Mouse (Mus musculus): ENCODE results near the gene S100a5. TPM values are rescaled to one million over a fixed set of nuclear protein-coding genes. Genes with fewer than 3 reads are reported as not detected.

S100a5 gene
- polyA plus RNA-seq, 1 experiment from 2014 or later = not detected

GRCm38 (mm10) chr3:90659364-90660044 lies 51.2 kb downstream of the S100a5 start:
- Histone ChIP-seq H3K36me3 (no peaks in the 10 kb centered on the region), H3K27ac (no peak overlapping the region), H3K4me1 (no peaks in the 10 kb centered on the region), H3K9ac (no peak overlapping the region), H3K4me2 (no peak overlapping the region), H3K4me3 (no peak overlapping the region), H3K27me3 (replicated peaks) (no peaks in the 10 kb centered on the region), H3K9me3 (replicated peaks) (no peaks in the 10 kb centered on the region)
- ATAC-seq = no peak

Other genes with a start within 250 kb of the S100a5 start
- 3.7 and 4.1 TPM in 2 replicates for gene Slc27a3, start 218.6 kb upstream of the S100a5 start, polyA plus RNA-seq (2016; fragmentation: Nextera tagmentation; extraction: Ambion mirVana)
- 20.8 and 21.4 TPM in 2 replicates for gene Ints3, start 174.9 kb upstream of the S100a5 start, polyA plus RNA-seq (2016; fragmentation: Nextera tagmentation; extraction: Ambion mirVana)
- gene Npr1, start 142.7 kb upstream of the S100a5 start, polyA plus RNA-seq (2016; fragmentation: Nextera tagmentation; extraction: Ambion mirVana) = 5.1 and 5.3 TPM in 2 replicates
- 100 and 103 TPM in 2 replicates for gene Ilf2, start 132.4 kb upstream of the S100a5 start, polyA plus RNA-seq (2016; fragmentation: Nextera tagmentation; extraction: Ambion mirVana)
- gene Snapin, start 117.5 kb upstream of the S100a5 start, polyA plus RNA-seq (2016; fragmentation: Nextera tagmentation; extraction: Ambion mirVana) = 24.2 and 27.0 TPM in 2 replicates
- 85.7 and 88.1 TPM in 2 replicates for gene Chtop, start 99.0 kb upstream of the S100a5 start, polyA plus RNA-seq (2016; fragmentation: Nextera tagmentation; extraction: Ambion mirVana)
- 13.2 and 15.0 TPM in 2 replicates for gene S100a1, start 94.1 kb upstream of the S100a5 start, polyA plus RNA-seq (2016; fragmentation: Nextera tagmentation; extraction: Ambion mirVana)
- gene S100a13, start 94.1 kb upstream of the S100a5 start, polyA plus RNA-seq (2016; fragmentation: Nextera tagmentation; extraction: Ambion mirVana) = 18.4 and 20.4 TPM in 2 replicates
- not detected in 2 replicates for gene S100a14, start 81.7 kb upstream of the S100a5 start, polyA plus RNA-seq (2016; fragmentation: Nextera tagmentation; extraction: Ambion mirVana)
- 32.8 TPM in 2 replicates for gene S100a16, start 71.3 kb upstream of the S100a5 start, polyA plus RNA-seq (2016; fragmentation: Nextera tagmentation; extraction: Ambion mirVana)
- gene S100a3, start 47.9 kb upstream of the S100a5 start, polyA plus RNA-seq (2016; fragmentation: Nextera tagmentation; extraction: Ambion mirVana) = 0.04 TPM in 1 of 2 replicates, not detected in the other
- not detected in 2 replicates for gene S100a2, start 18.3 kb upstream of the S100a5 start, polyA plus RNA-seq (2016; fragmentation: Nextera tagmentation; extraction: Ambion mirVana)
- not detected in 2 replicates for gene Gm42674, start 6.6 kb upstream of the S100a5 start, polyA plus RNA-seq (2016; fragmentation: Nextera tagmentation; extraction: Ambion mirVana)
- 0.55 and 0.69 TPM in 2 replicates for gene S100a4, start 4.8 kb upstream of the S100a5 start, polyA plus RNA-seq (2016; fragmentation: Nextera tagmentation; extraction: Ambion mirVana)
- gene S100a6, start 4.4 kb downstream of the S100a5 start, polyA plus RNA-seq (2016; fragmentation: Nextera tagmentation; extraction: Ambion mirVana) = 5.7 and 6.8 TPM in 2 replicates
- not detected in 2 replicates for gene S100a7a, start 45.5 kb downstream of the S100a5 start, polyA plus RNA-seq (2016; fragmentation: Nextera tagmentation; extraction: Ambion mirVana)
- 209 and 244 TPM in 2 replicates for gene S100a8, start 60.5 kb downstream of the S100a5 start, polyA plus RNA-seq (2016; fragmentation: Nextera tagmentation; extraction: Ambion mirVana)
- gene S100a9, start 87.2 kb downstream of the S100a5 start, polyA plus RNA-seq (2016; fragmentation: Nextera tagmentation; extraction: Ambion mirVana) = 129 and 173 TPM in 2 replicates
- not detected in 2 replicates for gene Pglyrp4, start 118.4 kb downstream of the S100a5 start, polyA plus RNA-seq (2016; fragmentation: Nextera tagmentation; extraction: Ambion mirVana)
- gene Gm5849, start 169.4 kb downstream of the S100a5 start, polyA plus RNA-seq (2016; fragmentation: Nextera tagmentation; extraction: Ambion mirVana) = not detected in 2 replicates

All from liver, embryonic 12.5 days (tissue).